Mouse (Mus musculus): ENCODE results near the gene Ankle1.

DNA sequence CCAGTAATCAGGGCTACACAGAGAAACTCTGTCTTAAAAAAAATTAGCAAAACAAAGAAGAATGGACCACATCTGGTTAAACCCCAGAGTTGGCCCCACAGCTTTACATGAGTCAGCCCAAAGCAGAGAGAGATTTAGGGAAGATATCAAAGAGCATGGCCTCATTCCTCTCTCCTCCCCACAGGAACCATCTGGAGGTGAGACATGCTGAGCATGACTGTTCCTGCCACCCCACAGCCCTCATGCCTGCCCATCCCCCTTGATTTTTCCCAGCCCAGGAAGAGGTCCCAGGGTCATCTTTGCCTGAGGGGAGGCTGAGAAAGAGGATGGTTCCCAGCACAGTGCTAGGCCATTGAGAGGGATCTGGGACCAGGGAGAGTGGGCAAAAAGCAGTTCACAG lies 37.4 kb upstream of the Ankle1 start:
- TF ChIP-seq CTCF (IDR thresholded peaks at IDR 0.05 in 2 of 3, conservative IDR thresholded peaks at IDR 0.05 in 1 of 3; ENCODE audit: control insufficient read depth in 1 of 3, insufficient read depth in 1 of 3, low read depth in 2 of 3, low read length in 3 of 3, poor library complexity in 1 of 3, severe bottlenecking in 1 of 3), result no peak
- TF ChIP-seq EP300 (IDR thresholded peaks at IDR 0.05; ENCODE audit: low read depth in 1 of 2, low read length in 2 of 2), result no peak
- no peak for TF ChIP-seq JUND (IDR thresholded peaks at IDR 0.05; ENCODE audit: low read depth, low read length)
- TF ChIP-seq CHD1 (IDR thresholded peaks at IDR 0.05; ENCODE audit: low read depth, low read length), result no peak
- TF ChIP-seq POLR2A (IDR thresholded peaks at IDR 0.05; ENCODE audit: control insufficient read depth in 1 of 2, insufficient read depth in 1 of 2, low read depth in 1 of 2, low read length in 2 of 2, poor library complexity in 1 of 2), result no peak
- TF ChIP-seq USF1 (IDR thresholded peaks at IDR 0.05; ENCODE audit: low read depth, low read length), result no peak
- no peak for TF ChIP-seq GATA1 (IDR thresholded peaks at IDR 0.05; ENCODE audit: low read depth, low read length)
- no peak for TF ChIP-seq RCOR1 (IDR thresholded peaks at IDR 0.05; ENCODE audit: low read depth, low read length)
- no peak for TF ChIP-seq RAD21 (IDR thresholded peaks at IDR 0.05; ENCODE audit: low read depth, low read length)
- TF ChIP-seq ZMIZ1 (IDR thresholded peaks at IDR 0.05; ENCODE audit: low read depth, low read length), result no peak
- no peak for TF ChIP-seq NELFE (IDR thresholded peaks at IDR 0.05; ENCODE audit: low read depth, low read length)
- TF ChIP-seq MYC (IDR thresholded peaks at IDR 0.05; ENCODE audit: low read depth, low read length), result no peak
